Comparison of ENCODE assay signal across 23 mouse cellular contexts in the genomic region with DNA sequence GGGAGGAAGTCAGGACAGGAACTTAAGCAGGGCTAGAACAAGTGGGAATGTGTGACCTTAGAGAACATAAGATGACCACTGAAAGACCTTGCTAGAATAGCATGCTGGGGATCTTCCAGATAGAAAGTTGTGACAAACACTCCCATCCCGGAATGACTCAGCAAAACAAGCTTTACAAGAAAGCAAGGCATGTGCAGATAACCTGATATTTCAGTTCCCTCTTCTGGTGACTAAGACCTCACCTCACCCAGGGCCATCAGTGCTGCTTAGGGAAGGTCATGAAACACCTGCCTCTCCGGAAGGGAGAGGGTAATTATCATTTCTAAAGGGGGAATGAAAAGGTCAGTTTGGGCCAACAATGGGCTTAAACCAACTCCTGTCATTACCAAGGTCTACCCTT.
A peak's percentile ranks its signal among the peaks of the same experiment; 100 is the strongest.
DNase-seq lines count a peak whose midpoint lies in the region; ATAC-seq and TF ChIP-seq lines count a peak whose summit lies in the region.
"Had no signal": no experiment of that assay in that cellular context is flagged by ENCODE, and none has a peak within 500 bp of the region (broad histone marks: within the 10 kb centered on the region; RNA-seq: fewer than 3 reads in every experiment).

No protein-coding gene starts in this region.

- peak; percentile 1 for DNase-seq in layer of hippocampus, adult 11-12 months (ENCODE audit: low spot score)
- no peak for DNase-seq in layer of hippocampus, postnatal 14 days (ENCODE audit: low spot score in 2 of 2)
- DNase-seq in A20 (ENCODE audit: low read depth, low spot score) (peak; percentile 79), ES-E14 (ENCODE audit: low read depth, low spot score) (peak; percentile 74)
- DNase-seq in c-Kit-positive CD71-positive TER-119-positive erythroid progenitor cells, embryonic 14.5 days (ENCODE audit: low spot score) = peak; percentile 46
- DNase-seq in embryo, embryonic 10 days (ENCODE audit: low spot score) = no peak
- DNase-seq: adrenal gland, postnatal 36 days; cerebellum, adult 11-12 months; cerebellum, postnatal 14 days; kidney, adult 8-10 months; kidney, postnatal 14 days; layer of hippocampus, postnatal 36 days; lung, adult 18-20 months; lung, postnatal 10 days had no signal

- H3K36me3 ChIP-seq in ES-E14 (ENCODE audit: control insufficient read depth, insufficient read depth, low read length, poor library complexity, severe bottlenecking) = no peaks in the 10 kb centered on the region; the same call in 1 of the 2 replicates
- H3K36me3 ChIP-seq: embryonic facial prominence, embryonic 12.5 days; forebrain, embryonic 12.5 days; hindbrain, embryonic 15.5 days; limb, embryonic 12.5 days; midbrain, embryonic 13.5 days had no signal

- no peaks in the 10 kb centered on the region for H3K9me3 ChIP-seq in ES-E14 (ENCODE audit: control insufficient read depth, insufficient read depth, low read depth, low read length)
- H3K9me3 ChIP-seq: embryonic facial prominence, embryonic 12.5 days; forebrain, embryonic 12.5 days; hindbrain, embryonic 15.5 days; midbrain, embryonic 13.5 days had no signal

- no peak for ATAC-seq in activated CD4-positive, CD25-positive, alpha-beta regulatory T cell, adult 4 months
- ATAC-seq: midbrain, embryonic 13.5 days had no signal

- no peak overlapping the region; the same call in 1 of the 2 replicates for H3K9ac ChIP-seq in ES-E14 (ENCODE audit: insufficient read depth, low read depth, low read length, poor library complexity, severe bottlenecking)
- H3K9ac ChIP-seq: embryonic facial prominence, embryonic 12.5 days; forebrain, embryonic 12.5 days; hindbrain, embryonic 15.5 days; limb, embryonic 12.5 days; midbrain, embryonic 13.5 days had no signal

- in situ Hi-C loops in ES-E14 (cut with MboI; ENCODE audit: low sequenced_read_pairs in 2 of 2, unreplicated experiment in 2 of 2) = no loop called here

- H3K27ac ChIP-seq in ES-E14 (ENCODE audit: insufficient read depth, low read depth, low read length, poor library complexity, severe bottlenecking) = peak overlapping the region; percentile 98
- H3K27ac ChIP-seq: embryonic facial prominence, embryonic 12.5 days; forebrain, embryonic 12.5 days; hindbrain, embryonic 15.5 days; layer of hippocampus, adult 2 months; limb, embryonic 12.5 days; midbrain, embryonic 13.5 days; stomach, postnatal 0 days had no signal

- H3K4me3 ChIP-seq in ES-E14 (ENCODE audit: insufficient read depth in 1 of 2, low read depth in 1 of 2, low read length in 2 of 2, poor library complexity in 1 of 2, severe bottlenecking in 1 of 2) = no peak overlapping the region
- H3K4me3 ChIP-seq: embryonic facial prominence, embryonic 12.5 days; forebrain, embryonic 12.5 days; hindbrain, embryonic 15.5 days; layer of hippocampus, adult 2 months; limb, embryonic 12.5 days; megakaryocyte, embryonic 14.5 days; midbrain, embryonic 13.5 days had no signal

- peaks cover 3 to 11% of the 10 kb centered on the region in 2 experiments for H3K4me1 ChIP-seq in ES-E14 (ENCODE audit: control insufficient read depth in 2 of 2, insufficient read depth in 2 of 2, low read length in 2 of 2, poor library complexity in 1 of 2)
- H3K4me1 ChIP-seq: embryonic facial prominence, embryonic 12.5 days; forebrain, embryonic 12.5 days; hindbrain, embryonic 15.5 days; limb, embryonic 12.5 days; midbrain, embryonic 13.5 days had no signal

TF ChIP-seq in ES-E14, 5 proteins besides CTCF, POLR2A, EP300 and RAD21:
- no peak for TF ChIP-seq HCFC1 (IDR thresholded peaks at IDR 0.05; ENCODE audit: borderline replicate concordance, insufficient read depth, low read length)
- TF ChIP-seq MAFK (IDR thresholded peaks at IDR 0.05; ENCODE audit: insufficient read depth, low read depth, low read length) = peak; percentile 91

Comparison
In these comparisons a context has a peak if more than half of its experiments do, and no peak if none do; other contexts are left out.
1. DNase-seq: peak in layer of hippocampus, adult 11-12 months (single experiment), A20 (single experiment), ES-E14 (single experiment) and c-Kit-positive CD71-positive TER-119-positive erythroid progenitor cells, embryonic 14.5 days (single experiment); none in layer of hippocampus, postnatal 14 days (0 of 2) and embryo, embryonic 10 days (single experiment).